Mouse (Mus musculus) adrenal gland, postnatal 10 days (tissue): ENCODE results near the gene Rxra. TPM values are rescaled to one million over a fixed set of nuclear protein-coding genes. Genes with fewer than 3 reads are reported as not detected.
A peak's percentile ranks its signal among the peaks of the same experiment; 100 is the strongest.

Experiments
- DNase-seq: peaks from one replicate; pipeline ENCODE4 v3.0.0; 2021; ENCODE audit warnings: mixed read lengths
- total RNA-seq, 2 experiments: library from RNA; stranded (reverse); gene quantifications; 2 replicates each; pipeline ENCODE4 v1.2.3; 2021

The Rxra gene
- total RNA-seq, 2 experiments from 2014 or later, result 49.3 to 75.6 TPM

- DNase-seq, result no peak
Observed at GRCm38 (mm10) chr2:27670746-27671145, 5.5 kb upstream of the Rxra start.

DNA sequence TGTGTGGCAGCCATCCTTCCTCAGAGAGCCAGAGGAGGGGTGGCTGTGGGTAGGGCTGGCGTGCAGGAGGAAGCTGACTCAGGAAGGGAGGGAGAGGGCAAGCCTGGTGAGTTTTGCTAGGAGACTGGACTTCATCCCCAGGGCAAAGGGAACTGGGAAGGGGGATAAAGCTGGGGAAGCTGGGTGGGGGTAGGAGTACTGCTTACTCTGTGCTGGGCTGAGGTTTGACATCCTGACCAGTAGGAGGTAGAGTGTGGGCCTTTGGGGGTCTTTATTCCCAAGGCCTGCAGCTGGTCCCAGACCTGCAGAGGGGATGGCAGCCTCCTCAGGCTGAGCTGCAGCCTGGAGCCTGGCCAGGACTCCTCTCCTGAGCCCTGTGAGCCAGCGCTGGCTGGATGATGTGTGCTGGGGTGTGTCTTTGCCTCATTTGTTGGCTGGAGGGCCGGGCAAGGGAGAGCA, 4.6 kb upstream of the Rxra start:
- peak; percentile 73 for DNase-seq

GRCm38 (mm10) chr2:27676478-27677325, 462 bp downstream of the Rxra start:
- peak; percentile 88 for DNase-seq

GRCm38 (mm10) chr2:27677411-27678310, 1.4 kb downstream of the Rxra start:
- peak; percentile 69 for DNase-seq

DNA sequence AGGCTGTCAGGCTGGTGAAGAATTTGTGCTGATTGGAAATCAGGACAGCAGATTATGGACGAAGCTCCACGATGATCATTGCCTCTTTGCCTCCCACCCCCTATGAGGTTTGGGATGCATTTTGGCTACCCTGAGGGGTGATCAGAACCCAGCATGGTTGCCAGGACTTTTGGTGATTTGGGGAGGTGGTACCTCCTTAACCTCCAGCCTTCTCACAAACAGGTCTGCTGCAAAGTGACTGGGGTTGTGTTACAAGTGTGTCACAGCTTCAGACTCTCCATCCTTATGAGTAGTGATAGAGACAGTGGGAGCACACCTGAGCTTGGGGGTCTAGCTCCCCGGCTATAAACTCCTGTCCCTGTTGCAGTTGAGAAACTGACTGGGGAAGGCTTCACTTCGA, 2.1 kb downstream of the Rxra start:
- no peak for DNase-seq

- DNase-seq, result peak; percentile 58
Observed at GRCm38 (mm10) chr2:27678836-27679480, 2.7 kb downstream of the Rxra start.

DNA sequence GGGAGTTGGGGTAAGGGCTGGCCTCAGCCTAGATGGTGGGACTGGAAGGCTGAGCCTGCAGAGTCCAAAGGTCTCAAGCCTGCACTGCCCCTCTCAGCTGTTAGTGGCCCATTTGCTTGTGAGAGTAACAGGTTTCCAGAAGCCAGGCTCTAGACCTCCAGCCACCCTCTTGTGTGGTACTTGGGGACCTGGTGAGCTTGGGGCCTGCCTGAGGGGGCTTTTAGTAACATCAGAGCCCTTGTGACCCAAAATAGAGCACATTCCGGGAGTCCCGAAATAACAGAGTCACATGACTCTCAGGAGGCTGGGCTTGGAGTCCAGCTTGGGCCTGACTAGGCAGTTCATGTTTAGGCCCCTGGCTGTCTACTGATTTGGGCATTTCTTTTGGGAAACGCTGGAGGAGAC, 3.4 kb downstream of the Rxra start:
- DNase-seq, result peak; percentile 55

- DNase-seq, result no peak
Observed at GRCm38 (mm10) chr2:27680058-27680457, 3.8 kb downstream of the Rxra start.

DNA sequence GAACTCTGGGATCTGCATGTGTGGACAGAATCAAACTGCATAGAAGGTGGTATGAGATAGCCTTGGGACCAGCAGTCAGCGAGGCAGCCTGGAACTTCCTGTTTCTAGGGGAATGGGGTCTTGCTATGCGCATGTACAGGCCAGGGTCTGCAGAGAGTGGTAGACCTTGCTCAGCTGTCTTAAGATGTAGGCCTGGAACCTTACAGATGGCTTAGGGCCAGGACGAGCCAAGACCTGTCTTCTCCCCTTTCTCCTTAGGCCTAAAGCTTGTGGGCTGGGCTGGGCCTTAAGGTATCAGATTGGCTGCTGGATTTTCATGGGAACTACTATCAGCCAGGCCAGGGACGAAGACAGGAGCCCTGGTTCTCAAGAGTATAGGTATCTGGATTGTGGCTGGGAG, 4.4 kb downstream of the Rxra start:
- no peak for DNase-seq

DNA sequence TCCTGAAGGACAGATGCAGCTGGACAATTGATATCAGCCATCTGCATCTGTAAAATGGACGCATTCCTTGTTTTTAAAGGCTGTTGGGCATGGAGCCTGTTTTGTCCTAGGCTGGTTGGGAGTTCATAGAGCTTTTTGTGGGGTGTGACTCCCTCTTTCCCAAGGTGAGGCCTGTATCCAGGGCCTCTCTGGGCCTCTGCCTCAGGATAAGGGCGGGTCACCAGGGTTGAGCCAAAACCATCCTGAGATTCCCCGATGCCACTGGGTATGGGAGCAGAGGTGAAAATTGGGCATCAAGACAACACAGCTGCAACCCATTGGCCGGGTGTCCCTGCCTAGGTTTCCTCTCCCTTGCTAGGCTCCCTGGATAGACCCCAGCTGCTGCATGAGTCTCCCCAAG, 5.2 kb downstream of the Rxra start:
- DNase-seq, result no peak

- no peak for DNase-seq
Observed at GRCm38 (mm10) chr2:27682096-27682495, 5.9 kb downstream of the Rxra start.

DNA sequence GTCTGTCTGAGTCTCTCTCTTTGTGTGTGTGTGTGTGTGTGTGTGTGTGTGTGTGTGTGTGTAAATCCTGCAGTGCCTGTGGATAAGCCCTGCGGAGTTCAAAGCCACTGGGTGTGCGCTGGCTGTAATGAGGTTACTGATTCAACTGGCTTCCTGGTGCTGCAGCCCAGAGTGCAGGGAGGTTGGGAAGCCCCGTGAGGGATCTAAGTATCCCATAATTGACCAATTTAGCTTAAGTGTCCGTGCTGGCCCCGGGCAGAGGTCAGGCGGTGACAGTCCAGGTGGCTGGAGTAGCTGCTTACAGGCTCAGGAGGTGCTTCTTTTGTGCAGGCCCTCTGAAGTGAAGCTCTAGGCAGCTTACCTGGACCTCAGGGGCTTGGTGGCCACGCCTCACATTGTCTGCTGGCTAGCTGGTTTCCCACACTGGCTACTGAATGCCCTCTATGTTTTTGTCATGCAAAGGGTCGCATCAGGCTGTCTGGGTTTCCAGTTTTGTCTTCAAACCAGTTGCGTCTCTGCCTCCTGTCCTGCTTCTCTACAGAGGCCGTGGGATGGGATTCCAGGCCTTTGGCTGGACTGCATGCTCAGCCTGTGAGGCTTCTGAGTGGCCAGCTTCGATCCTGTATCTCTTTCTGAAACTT, 7.9 kb downstream of the Rxra start:
- DNase-seq, result no peak

DNA sequence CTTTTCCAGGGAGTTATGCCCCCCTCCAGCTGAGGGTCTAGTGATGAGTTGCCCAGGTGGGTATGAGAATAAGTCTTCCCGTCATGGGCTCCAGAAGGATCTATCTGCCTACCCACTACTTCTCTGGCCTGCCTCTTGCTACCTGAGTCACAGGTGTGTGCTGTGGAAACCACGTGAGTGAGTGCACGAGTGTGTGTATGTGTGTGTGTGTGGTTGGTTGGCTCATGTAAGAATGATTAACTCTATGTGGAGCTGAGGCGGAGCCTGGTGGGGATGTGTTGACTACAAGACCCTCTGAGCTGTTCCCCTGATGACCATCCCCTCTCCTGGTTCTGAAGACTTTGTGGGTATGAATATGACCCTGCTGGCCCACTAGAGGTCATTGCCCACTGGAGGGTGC, 9.7 kb downstream of the Rxra start:
- DNase-seq, result no peak

DNA sequence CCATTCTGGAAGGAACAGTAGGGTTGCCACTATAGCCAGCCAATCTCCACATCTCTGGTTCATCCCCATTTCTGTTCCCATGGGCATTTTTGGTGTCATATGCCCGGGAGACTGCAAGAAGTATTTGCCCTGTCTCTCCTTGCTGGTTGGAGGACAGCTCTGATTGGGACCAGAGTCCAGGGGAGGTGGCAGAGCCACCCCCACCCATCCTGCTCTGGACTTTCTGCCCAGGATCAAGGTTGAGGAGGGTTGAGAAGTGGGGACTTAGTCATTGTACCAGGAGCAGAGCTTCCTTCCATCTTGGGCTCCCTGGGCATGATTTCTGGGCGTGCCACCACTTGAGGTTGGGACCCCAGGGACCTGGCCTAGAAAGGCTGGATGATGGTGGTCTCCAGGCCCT, 10.1 kb downstream of the Rxra start:
- DNase-seq, result no peak

- DNase-seq, result no peak
Observed at GRCm38 (mm10) chr2:27687041-27687440, 10.8 kb downstream of the Rxra start.

GRCm38 (mm10) chr2:27687973-27688372, 11.7 kb downstream of the Rxra start:
- DNase-seq, result peak; percentile 30

- no peak for DNase-seq
Observed at GRCm38 (mm10) chr2:27690714-27691113, 14.5 kb downstream of the Rxra start.

DNA sequence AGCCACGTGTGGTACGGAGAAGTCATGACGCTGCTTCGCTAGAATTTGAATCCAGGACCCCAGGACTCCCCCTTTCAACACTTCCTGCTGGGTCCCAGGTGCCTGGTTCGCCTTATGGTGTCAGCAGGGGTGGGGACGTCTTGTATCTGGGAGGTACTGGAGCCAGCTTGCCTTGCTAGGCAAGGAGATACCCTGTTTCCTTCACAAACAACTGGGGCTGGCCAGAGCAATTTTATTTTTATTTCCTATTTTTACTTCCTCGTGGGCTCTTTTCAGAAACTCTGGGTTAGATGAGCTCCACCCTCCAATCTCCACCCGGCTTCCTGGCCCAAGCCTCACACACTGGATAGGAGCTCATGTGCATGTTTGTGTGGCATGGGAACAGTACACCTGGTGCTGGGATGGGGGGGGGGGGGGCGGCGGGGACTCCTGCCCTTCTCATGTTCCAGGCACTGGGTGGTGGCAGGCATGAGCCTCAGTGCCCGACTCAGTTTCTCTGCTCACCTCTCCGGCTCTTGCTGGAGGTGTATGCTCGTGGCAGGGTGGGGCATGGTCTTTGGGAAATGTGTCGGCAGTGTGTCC, 15.0 kb downstream of the Rxra start:
- no peak for DNase-seq

DNA sequence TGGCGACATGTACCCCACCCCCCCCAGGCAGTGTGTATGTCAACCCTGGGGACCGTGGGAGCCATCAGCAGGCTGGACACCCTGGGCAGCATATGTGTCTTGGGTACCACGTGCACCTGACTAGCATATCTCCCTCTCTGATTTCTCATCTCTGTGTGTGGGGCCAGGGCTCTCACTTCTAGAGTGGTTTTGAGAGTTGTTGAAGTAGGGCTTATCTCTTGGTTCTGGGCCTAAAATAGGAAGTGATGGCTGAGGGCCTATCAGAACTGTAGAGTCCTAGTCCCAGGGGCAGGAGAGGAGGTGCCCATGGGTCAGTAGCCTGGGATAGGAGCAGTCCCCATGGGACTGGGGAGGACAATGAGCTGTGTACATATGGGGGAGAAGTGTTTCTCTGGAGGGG, 16.4 kb downstream of the Rxra start:
- no peak for DNase-seq

DNA sequence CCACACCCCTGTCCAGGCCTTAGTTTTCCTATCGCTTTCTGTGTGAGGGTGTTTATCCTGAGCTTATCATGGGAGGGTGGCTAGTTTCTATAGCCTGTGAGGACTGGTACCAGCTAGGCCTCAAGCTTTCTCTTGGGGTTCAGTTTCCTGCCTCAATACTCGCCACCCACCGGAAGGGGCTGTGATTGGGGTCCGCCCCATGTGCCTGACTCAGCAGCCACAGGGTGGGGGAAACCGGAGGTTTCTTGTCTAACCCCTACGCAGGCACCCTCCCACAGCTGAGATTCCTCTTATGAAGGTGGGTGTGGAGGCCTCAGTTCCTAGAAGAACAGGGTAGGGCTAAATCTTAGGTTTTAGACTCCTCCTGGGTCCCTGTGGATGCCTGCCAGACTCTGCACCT, 17.4 kb downstream of the Rxra start:
- no peak for DNase-seq

DNA sequence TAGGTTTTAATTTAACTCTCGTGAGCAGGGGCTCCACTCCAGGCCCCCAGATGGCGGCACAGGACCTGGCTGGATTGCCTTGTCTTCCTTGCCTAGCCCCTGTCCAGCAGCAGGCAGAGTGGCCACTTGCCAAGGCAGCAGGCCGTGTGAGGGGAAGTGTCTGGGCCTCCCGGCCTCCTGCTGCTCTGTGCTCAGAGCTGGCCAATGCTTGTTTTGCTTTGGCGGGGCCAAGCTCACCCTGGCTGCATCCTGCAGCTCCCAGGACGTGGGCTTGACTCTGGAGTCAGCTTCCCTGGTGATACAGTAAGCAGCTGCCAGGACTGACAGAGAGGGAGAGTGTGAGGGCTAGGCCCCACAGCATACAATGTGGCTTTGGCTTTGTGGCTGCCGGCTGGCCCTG, 23.3 kb downstream of the Rxra start:
- DNase-seq, result peak; percentile 82

GRCm38 (mm10) chr2:27702283-27702682, 26.0 kb downstream of the Rxra start:
- peak; percentile 47 for DNase-seq
